Mouse (Mus musculus) intestine, embryonic 16.5 days (tissue): Measurements from ENCODE around the gene Apba2. TPM values are rescaled to one million over a fixed set of nuclear protein-coding genes. Genes with fewer than 3 reads are reported as not detected.
A peak's percentile ranks its signal among the peaks of the same experiment; 100 is the strongest.

Experiments
- ATAC-seq: fragments of 200-750 bp; cut with Nextera tagmentation; 2 replicates; pipeline ENCODE4 v1.8.0; 2017; ENCODE audit warnings: moderate TSS enrichment, moderate library complexity
- H3K27ac ChIP-seq: fragments of 300-500 bp; sonication (generic); 2 replicates; pipeline ENCODE4 v1.5.1; 2014; ENCODE audit warnings: mild to moderate bottlenecking, low read length
- H3K27me3 ChIP-seq: fragments of 300-500 bp; sonication (generic); replicated peaks from 2 replicates; pipeline ENCODE4 v1.6.1; 2014; ENCODE audit warnings: low read length, control low read depth, mixed read lengths; ENCODE audit not compliant: control insufficient read depth, insufficient read depth
- H3K36me3 ChIP-seq: fragments of 300-500 bp; sonication (generic); 2 replicates; pipeline ENCODE4 v1.6.1; 2014; ENCODE audit warnings: low read length, control low read depth; ENCODE audit not compliant: control insufficient read depth, insufficient read depth
- H3K4me1 ChIP-seq: fragments of 300-500 bp; sonication (generic); 2 replicates; pipeline ENCODE4 v1.6.1; 2014; ENCODE audit warnings: low read length, control low read depth, mixed read lengths; ENCODE audit not compliant: control insufficient read depth, insufficient read depth
- H3K4me2 ChIP-seq: fragments of 300-500 bp; sonication (generic); 2 replicates; pipeline ENCODE4 v1.6.1; 2014; ENCODE audit warnings: low read depth, low read length, control low read depth
- H3K4me3 ChIP-seq: fragments of 300-500 bp; sonication (generic); 2 replicates; pipeline ENCODE4 v1.5.1; 2014; ENCODE audit warnings: mild to moderate bottlenecking, low read length
- H3K9ac ChIP-seq: fragments of 300-500 bp; sonication (generic); 2 replicates; pipeline ENCODE4 v1.6.1; 2014; ENCODE audit warnings: low read depth, low read length
- H3K9me3 ChIP-seq: fragments of 300-500 bp; sonication (generic); 2 replicates; pipeline ENCODE4 v1.6.1; 2016; ENCODE audit warnings: low read length, control low read depth; ENCODE audit not compliant: control insufficient read depth
- WGBS: fragments of 180-500 bp; shearing (Covaris S2); extraction: QIAGEN DNeasy Blood & Tissue Kit; methylation state at CpG from one replicate; pipeline ENCODE4 v1.1.7; 2014; 5-methylcytosine and 5-hydroxymethylcytosine counted together
- polyA plus RNA-seq: library from polyadenylated mRNA; unstranded; fragments of >200 nt; fragmentation: Nextera tagmentation; extraction: Ambion mirVana; gene quantifications from 2 replicates; pipeline ENCODE4 v1.2.1, GENCODE M21; 2015

The Apba2 gene
- polyA plus RNA-seq, 1 experiment from 2014 or later = 5.0 TPM

DNA sequence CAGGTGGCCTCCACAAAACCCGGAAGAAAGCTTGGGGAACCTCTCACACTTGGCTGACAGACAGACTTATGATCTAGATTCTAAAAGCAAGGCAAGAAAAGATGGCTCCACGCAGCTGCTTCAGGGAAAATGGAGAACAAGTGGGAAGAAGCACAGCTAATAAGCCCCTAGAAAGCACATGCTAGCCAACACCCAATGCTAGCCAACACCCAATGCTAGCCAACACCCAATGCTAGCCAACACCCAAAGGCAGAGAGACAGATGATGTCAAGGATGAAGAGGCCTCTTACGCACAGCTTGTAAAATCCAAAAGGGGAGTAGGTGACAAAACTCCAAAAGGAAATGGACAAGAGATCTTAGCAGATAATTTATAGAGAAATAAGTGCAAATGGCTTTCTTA, 108.4 kb downstream of the Apba2 start:
- Histone ChIP-seq H3K4me3 (no peak overlapping the region), H3K9me3 (0 out of 2 replicates have a peak, but pooled peaks cover 3% of the 10 kb centered on the region), H3K27me3 (no peaks in the 10 kb centered on the region), H3K9ac (no peak overlapping the region), H3K4me1 (no peaks in the 10 kb centered on the region), H3K27ac (no peak overlapping the region), H3K4me2 (no peak overlapping the region), H3K36me3 (no peaks in the 10 kb centered on the region)
- no peak for ATAC-seq
- 89% methylated on average over 3 of the region's 3 CpGs for WGBS

- Histone ChIP-seq H3K4me2 (no peak overlapping the region), H3K27ac (no peak overlapping the region), H3K9ac (no peak overlapping the region), H3K9me3 (0 out of 2 replicates have a peak, but pooled peaks cover 3% of the 10 kb centered on the region), H3K36me3 (no peaks in the 10 kb centered on the region), H3K27me3 (no peaks in the 10 kb centered on the region), H3K4me1 (no peaks in the 10 kb centered on the region), H3K4me3 (no peak overlapping the region)
- WGBS = 66% methylated on average over 4 of the region's 4 CpGs
- no peak for ATAC-seq
Observed at GRCm38 (mm10) chr7:64610875-64611274, 109.4 kb downstream of the Apba2 start.

DNA sequence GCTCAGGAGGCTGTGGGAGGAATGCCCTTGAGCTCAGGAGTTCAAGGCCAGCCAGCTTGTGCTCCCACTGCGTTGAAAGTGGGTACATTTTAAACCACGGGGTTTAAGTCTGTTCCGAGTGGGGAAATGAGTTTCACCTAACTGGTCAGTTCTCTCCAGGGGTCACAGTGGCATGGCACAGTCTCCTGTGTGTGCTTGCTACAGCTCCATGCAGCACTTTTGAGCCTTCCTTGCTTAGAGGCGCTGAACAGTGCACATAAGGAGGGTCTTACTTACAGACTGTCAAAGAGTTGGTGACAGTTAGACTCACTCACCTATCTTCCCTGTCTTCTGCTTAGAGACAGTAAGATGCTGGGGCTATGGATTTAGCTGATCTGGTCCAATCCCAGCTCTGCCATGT, 117.8 kb downstream of the Apba2 start:
- Histone ChIP-seq H3K4me2 (no peak overlapping the region), H3K27me3 (no peaks in the 10 kb centered on the region), H3K4me3 (no peak overlapping the region), H3K27ac (no peak overlapping the region), H3K9me3 (no peaks in the 10 kb centered on the region), H3K36me3 (no peaks in the 10 kb centered on the region), H3K4me1 (no peaks in the 10 kb centered on the region), H3K9ac (no peak overlapping the region)
- ATAC-seq = no peak
- WGBS = 88% methylated on average over 4 of the region's 4 CpGs

GRCm38 (mm10) chr7:64626494-64626893, 125.0 kb downstream of the Apba2 start:
- Histone ChIP-seq H3K27me3 (no peaks in the 10 kb centered on the region), H3K4me1 (no peaks in the 10 kb centered on the region), H3K9ac (no peak overlapping the region), H3K27ac (0 out of 2 replicates have a peak overlapping the region, but pooled peaks have one; percentile 4), H3K36me3 (no peaks in the 10 kb centered on the region), H3K9me3 (no peaks in the 10 kb centered on the region), H3K4me2 (no peak overlapping the region), H3K4me3 (no peak overlapping the region)
- no peak for ATAC-seq
- 42% methylated on average over 8 of the region's 8 CpGs for WGBS

DNA sequence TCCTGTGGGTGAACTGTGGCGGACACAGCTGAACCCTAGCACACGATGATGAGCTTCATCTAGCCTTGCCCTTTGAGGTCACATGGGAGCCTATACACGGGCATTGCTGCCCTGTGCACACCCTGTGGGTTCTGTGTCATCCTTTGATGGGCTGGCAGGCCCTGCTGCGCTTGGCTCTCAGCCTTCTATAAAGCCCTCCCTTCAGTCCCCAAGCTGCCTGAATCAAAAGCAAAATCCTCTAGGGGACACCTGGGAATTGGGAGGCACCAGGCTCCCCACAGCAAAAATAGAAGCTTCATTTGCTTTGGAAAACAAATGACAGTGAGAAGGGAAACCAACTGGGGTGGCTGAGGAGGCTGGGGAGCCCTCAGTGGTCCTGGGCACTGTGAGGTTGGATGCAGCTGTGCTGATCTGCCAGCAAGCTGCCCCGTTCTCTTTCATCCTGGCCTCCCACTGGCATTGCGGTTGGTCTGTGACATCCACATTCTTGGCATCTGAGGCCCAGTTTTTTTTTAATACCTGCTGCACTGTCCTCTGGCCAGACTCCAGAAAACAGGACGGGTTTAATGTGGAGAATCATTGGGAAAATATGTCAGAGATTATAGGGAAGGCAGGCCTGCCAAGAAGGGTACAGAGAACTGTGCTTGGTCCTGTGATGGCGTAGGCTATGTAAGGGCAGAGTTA, 126.6 kb downstream of the Apba2 start:
- H3K27ac ChIP-seq = no peak overlapping the region
- H3K9me3 ChIP-seq = no peaks in the 10 kb centered on the region
- no peak overlapping the region for H3K9ac ChIP-seq
- WGBS = 67% methylated on average over 8 of the region's 8 CpGs
- H3K4me3 ChIP-seq = no peak overlapping the region
- no peaks in the 10 kb centered on the region for H3K4me1 ChIP-seq
- H3K36me3 ChIP-seq = no peaks in the 10 kb centered on the region
- H3K4me2 ChIP-seq = no peak overlapping the region
- ATAC-seq = no peak
- no peaks in the 10 kb centered on the region for H3K27me3 ChIP-seq

- Histone ChIP-seq H3K4me1 (no peaks in the 10 kb centered on the region), H3K4me2 (no peak overlapping the region), H3K27ac (no peak overlapping the region), H3K9me3 (no peaks in the 10 kb centered on the region), H3K36me3 (no peaks in the 10 kb centered on the region), H3K4me3 (no peak overlapping the region), H3K27me3 (no peaks in the 10 kb centered on the region), H3K9ac (no peak overlapping the region)
- ATAC-seq = no peak
- WGBS = 76% methylated on average over 6 of the region's 6 CpGs
Observed at GRCm38 (mm10) chr7:64630697-64631096, 129.2 kb downstream of the Apba2 start.

GRCm38 (mm10) chr7:64631131-64631530, 129.6 kb downstream of the Apba2 start:
- no peaks in the 10 kb centered on the region for H3K36me3 ChIP-seq
- 77% methylated on average over 6 of the region's 6 CpGs for WGBS
- no peaks in the 10 kb centered on the region for H3K9me3 ChIP-seq
- H3K4me2 ChIP-seq = no peak overlapping the region
- no peak overlapping the region for H3K4me3 ChIP-seq
- H3K4me1 ChIP-seq = no peaks in the 10 kb centered on the region
- no peak overlapping the region for H3K9ac ChIP-seq
- ATAC-seq = no peak
- H3K27ac ChIP-seq = no peak overlapping the region
- H3K27me3 ChIP-seq = no peaks in the 10 kb centered on the region

- H3K9ac ChIP-seq = no peak overlapping the region
- H3K27ac ChIP-seq = no peak overlapping the region
- no peaks in the 10 kb centered on the region for H3K36me3 ChIP-seq
- H3K4me2 ChIP-seq = no peak overlapping the region
- no peak for ATAC-seq
- 67% methylated on average over 6 of the region's 6 CpGs for WGBS
- H3K4me3 ChIP-seq = no peak overlapping the region
- no peaks in the 10 kb centered on the region for H3K4me1 ChIP-seq
- H3K27me3 ChIP-seq = no peaks in the 10 kb centered on the region
- no peaks in the 10 kb centered on the region for H3K9me3 ChIP-seq
Observed at GRCm38 (mm10) chr7:64631781-64632351, 130.4 kb downstream of the Apba2 start.

- no peaks in the 10 kb centered on the region for H3K9me3 ChIP-seq
- no peak for ATAC-seq
- no peaks in the 10 kb centered on the region for H3K36me3 ChIP-seq
- WGBS = 45% methylated on average over 4 of the region's 4 CpGs
- no peak overlapping the region for H3K9ac ChIP-seq
- H3K4me3 ChIP-seq = no peak overlapping the region
- no peaks in the 10 kb centered on the region for H3K27me3 ChIP-seq
- H3K4me1 ChIP-seq = no peaks in the 10 kb centered on the region
- no peak overlapping the region for H3K27ac ChIP-seq
- no peak overlapping the region for H3K4me2 ChIP-seq
Observed at GRCm38 (mm10) chr7:64633182-64633581, 131.7 kb downstream of the Apba2 start.

DNA sequence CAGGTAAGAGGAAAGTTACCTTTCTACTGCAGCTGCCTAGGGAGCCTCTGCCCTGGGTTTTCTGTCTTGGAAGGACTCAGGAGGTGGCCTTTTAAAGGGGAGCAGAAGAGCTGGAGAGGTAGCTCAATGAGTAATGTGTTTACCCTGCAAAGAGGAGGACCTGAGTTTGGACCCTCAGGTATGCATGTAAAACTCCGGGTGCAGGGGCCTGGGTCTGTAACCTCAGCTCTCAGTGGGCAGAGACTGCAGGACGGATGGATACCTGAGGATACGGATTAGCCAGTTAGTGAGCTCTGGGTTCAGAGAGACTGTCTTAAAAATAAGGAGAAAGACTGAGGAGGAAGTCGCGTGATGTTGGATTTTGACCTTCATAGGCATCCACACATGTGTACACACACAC, 132.4 kb downstream of the Apba2 start:
- Histone ChIP-seq H3K4me1 (no peaks in the 10 kb centered on the region), H3K4me3 (no peak overlapping the region), H3K27ac (no peak overlapping the region), H3K4me2 (no peak overlapping the region), H3K9ac (no peak overlapping the region), H3K36me3 (no peaks in the 10 kb centered on the region), H3K27me3 (no peaks in the 10 kb centered on the region), H3K9me3 (no peaks in the 10 kb centered on the region)
- ATAC-seq = no peak
- WGBS = 69% methylated on average over 5 of the region's 5 CpGs
